Mouse (Mus musculus) embryonic facial prominence, embryonic 12.5 days (tissue): ENCODE results near the gene Eri3. TPM values are rescaled to one million over a fixed set of nuclear protein-coding genes. Genes with fewer than 3 reads are reported as not detected.

Experiments
- ATAC-seq: fragments of 200-750 bp; cut with Nextera tagmentation; 2 replicates; pipeline ENCODE4 v1.8.0; 2017; ENCODE audit not compliant: insufficient number of reproducible peaks, insufficient read depth, low FRiP score, low TSS enrichment
- H3K27ac ChIP-seq: fragments of 300-500 bp; sonication (generic); 2 replicates; pipeline ENCODE4 v1.5.1; 2016; ENCODE audit warnings: mild to moderate bottlenecking
- H3K27me3 ChIP-seq: fragments of 300-500 bp; sonication (generic); 2 replicates; pipeline ENCODE4 v1.6.1; 2016; ENCODE audit warnings: mild to moderate bottlenecking, moderate library complexity
- H3K36me3 ChIP-seq: fragments of 300-500 bp; sonication (generic); 2 replicates; pipeline ENCODE4 v1.6.1; 2016; ENCODE audit warnings: mild to moderate bottlenecking
- H3K4me1 ChIP-seq: fragments of 300-500 bp; sonication (generic); 2 replicates; pipeline ENCODE4 v1.6.1; 2016
- H3K4me2 ChIP-seq: fragments of 300-500 bp; sonication (generic); replicated peaks from 2 replicates; pipeline ENCODE4 v1.6.1; 2016; ENCODE audit warnings: mild to moderate bottlenecking, moderate library complexity
- H3K4me3 ChIP-seq: fragments of 300-500 bp; sonication (generic); 2 replicates; pipeline ENCODE4 v1.5.1; 2016; ENCODE audit warnings: mild to moderate bottlenecking
- H3K9ac ChIP-seq: fragments of 300-500 bp; sonication (generic); 2 replicates; pipeline ENCODE4 v1.6.1; 2016; ENCODE audit warnings: mild to moderate bottlenecking, moderate library complexity
- H3K9me3 ChIP-seq: fragments of 300-500 bp; sonication (generic); 2 replicates; pipeline ENCODE4 v1.6.1; 2016; ENCODE audit warnings: mild to moderate bottlenecking, moderate library complexity
- WGBS: fragments of 180-500 bp; shearing (Covaris S2); methylation state at CpG from one replicate; pipeline ENCODE4 v1.1.7; 2016; 5-methylcytosine and 5-hydroxymethylcytosine counted together
- polyA plus RNA-seq: library from polyadenylated mRNA; unstranded; fragments of >200 nt; fragmentation: Nextera tagmentation; extraction: Ambion mirVana; gene quantifications from 2 replicates; pipeline ENCODE4 v1.2.1, GENCODE M21; 2016

The Eri3 gene
- polyA plus RNA-seq, 1 experiment from 2014 or later, result 172 TPM

DNA sequence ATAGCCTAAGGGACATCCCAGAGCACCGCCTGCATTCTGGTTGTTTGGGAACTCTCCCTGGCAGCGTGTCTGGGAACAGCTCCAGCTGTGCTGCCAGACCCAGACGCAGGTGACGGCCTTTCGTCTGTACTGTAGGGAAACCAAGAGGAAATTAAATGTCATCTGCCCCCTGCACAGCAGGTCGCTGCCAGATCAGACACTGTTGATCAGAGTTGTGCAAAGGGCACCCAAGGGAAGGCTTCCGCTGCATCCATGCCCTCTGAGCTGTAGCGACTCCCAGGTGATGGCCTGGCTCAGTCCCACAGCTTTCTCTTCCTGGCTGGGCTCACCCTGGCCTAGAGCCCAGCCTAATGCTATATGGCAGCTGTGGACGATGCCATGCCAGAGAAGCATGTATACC lies 58.1 kb downstream of the Eri3 start:
- no peak for ATAC-seq
- Histone ChIP-seq H3K27ac (peak overlapping the region; percentile 37; the same call in 1 of the 2 replicates), H3K9me3 (no peaks in the 10 kb centered on the region), H3K36me3 (peaks cover 36% of the 10 kb centered on the region; the same call in 1 of the 2 replicates), H3K4me3 (no peak overlapping the region), H3K27me3 (no peaks in the 10 kb centered on the region), H3K4me2 (no peak overlapping the region), H3K9ac (no peak overlapping the region), H3K4me1 (peaks cover 37% of the 10 kb centered on the region)
- 68% methylated on average over 9 of the region's 9 CpGs for WGBS

DNA sequence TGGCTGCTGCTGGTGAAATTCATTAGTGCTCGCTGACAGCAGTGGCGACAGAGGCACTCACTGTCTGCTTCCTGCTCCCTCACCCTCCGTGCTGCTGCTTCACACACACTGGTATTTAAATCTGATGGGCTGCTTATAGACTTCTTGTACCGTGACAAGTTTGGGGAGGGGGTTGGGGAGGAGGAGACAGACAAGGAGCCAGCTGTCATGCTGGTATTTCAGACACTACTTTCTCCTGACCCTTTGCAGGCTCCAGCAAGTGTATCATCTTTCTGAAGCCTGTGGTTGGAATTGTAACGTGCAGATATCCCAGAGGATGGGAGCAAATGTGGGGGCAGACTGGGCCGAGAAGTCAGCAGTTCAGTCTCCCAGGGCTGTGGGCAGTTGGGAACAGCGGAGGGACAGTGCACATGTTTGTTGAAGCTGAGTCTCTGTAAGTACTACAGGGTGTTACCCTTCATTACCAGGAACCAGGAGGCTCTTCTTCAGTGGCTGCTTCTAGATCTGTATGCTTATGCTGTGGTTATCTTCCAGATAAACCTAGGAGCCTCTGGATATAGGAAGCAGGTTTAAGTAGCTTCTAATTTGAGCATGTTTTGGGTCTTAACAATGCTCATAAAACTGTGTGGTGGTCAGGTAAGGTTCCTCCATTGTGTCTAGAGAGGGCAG lies 59.3 kb downstream of the Eri3 start:
- WGBS, result 37% methylated on average over 7 of the region's 7 CpGs
- no peaks in the 10 kb centered on the region for H3K9me3 ChIP-seq
- H3K4me1 ChIP-seq, result peaks cover 37% of the 10 kb centered on the region
- H3K27me3 ChIP-seq, result no peaks in the 10 kb centered on the region
- H3K36me3 ChIP-seq, result peaks cover 39% of the 10 kb centered on the region; the same call in 1 of the 2 replicates
- ATAC-seq, result no peak; the same call in 1 of the 2 replicates
- H3K9ac ChIP-seq, result no peak overlapping the region
- no peak overlapping the region for H3K4me3 ChIP-seq
- H3K27ac ChIP-seq, result peak overlapping the region; percentile 37; the same call in 1 of the 2 replicates
- H3K4me2 ChIP-seq, result no peak overlapping the region

- Histone ChIP-seq H3K4me3 (no peak overlapping the region), H3K27me3 (no peaks in the 10 kb centered on the region), H3K9ac (no peak overlapping the region), H3K4me2 (no peak overlapping the region), H3K9me3 (no peaks in the 10 kb centered on the region), H3K4me1 (peaks cover 18% of the 10 kb centered on the region; the same call in 1 of the 2 replicates), H3K36me3 (peaks cover 45% of the 10 kb centered on the region), H3K27ac (no peak overlapping the region)
- ATAC-seq, result no peak
- 72% methylated on average over 4 of the region's 4 CpGs for WGBS
Observed at GRCm38 (mm10) chr4:117611385-117611784, 61.2 kb downstream of the Eri3 start.

- Histone ChIP-seq H3K9me3 (no peaks in the 10 kb centered on the region), H3K36me3 (peaks cover 50% of the 10 kb centered on the region), H3K27me3 (no peaks in the 10 kb centered on the region), H3K9ac (no peak overlapping the region), H3K27ac (no peak overlapping the region), H3K4me2 (no peak overlapping the region), H3K4me3 (no peak overlapping the region), H3K4me1 (peaks cover 17% of the 10 kb centered on the region; the same call in 1 of the 2 replicates)
- ATAC-seq, result no peak
- 77% methylated on average over 2 of the region's 2 CpGs for WGBS
Observed at GRCm38 (mm10) chr4:117611814-117612213, 61.6 kb downstream of the Eri3 start.

DNA sequence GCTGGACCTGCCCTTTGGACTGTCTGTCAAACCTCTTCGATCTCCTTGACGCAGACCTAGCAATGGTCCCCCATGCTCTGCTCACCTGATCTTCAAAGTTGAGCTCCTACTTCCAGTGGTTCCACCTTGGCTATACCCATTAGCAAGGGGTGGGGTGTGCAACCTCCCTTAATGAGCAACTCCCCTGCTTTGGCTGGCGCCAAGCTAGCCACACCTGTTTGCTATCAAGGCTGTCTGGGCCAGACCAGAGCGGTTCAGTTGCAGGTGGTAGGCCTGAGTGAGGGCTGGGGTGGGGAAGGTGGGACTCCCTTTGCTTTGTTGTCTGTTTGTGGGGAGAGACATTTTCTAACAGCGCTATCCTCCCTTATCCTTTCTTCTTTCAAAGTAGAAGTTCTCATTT lies 62.5 kb downstream of the Eri3 start:
- no peak for ATAC-seq
- Histone ChIP-seq H3K4me3 (no peak overlapping the region), H3K36me3 (peaks cover 49% of the 10 kb centered on the region), H3K9me3 (no peaks in the 10 kb centered on the region), H3K4me2 (no peak overlapping the region), H3K9ac (no peak overlapping the region), H3K4me1 (peaks cover 17% of the 10 kb centered on the region; the same call in 1 of the 2 replicates), H3K27me3 (no peaks in the 10 kb centered on the region), H3K27ac (no peak overlapping the region)
- WGBS, result 87% methylated on average over 5 of the region's 5 CpGs

- H3K9ac ChIP-seq, result no peak overlapping the region
Observed at GRCm38 (mm10) chr4:117613153-117613773, 63.1 kb downstream of the Eri3 start.

GRCm38 (mm10) chr4:117616600-117616999 lies 66.4 kb downstream of the Eri3 start:
- Histone ChIP-seq H3K4me2 (no peak overlapping the region), H3K9ac (no peak overlapping the region), H3K36me3 (peaks cover 37% of the 10 kb centered on the region), H3K4me1 (no peaks in the 10 kb centered on the region), H3K27ac (no peak overlapping the region), H3K4me3 (no peak overlapping the region), H3K9me3 (no peaks in the 10 kb centered on the region), H3K27me3 (no peaks in the 10 kb centered on the region)
- no peak for ATAC-seq
- 92% methylated on average over 4 of the region's 4 CpGs for WGBS

More at GRCm38 (mm10) chr4:117613153-117613773, 63.1 kb downstream of the Eri3 start:
- peaks cover 46% of the 10 kb centered on the region for H3K36me3 ChIP-seq
- H3K4me2 ChIP-seq, result no peak overlapping the region
- WGBS, result 94% methylated on average over 4 of the region's 4 CpGs
- H3K27me3 ChIP-seq, result no peaks in the 10 kb centered on the region
- H3K4me1 ChIP-seq, result peaks cover 15% of the 10 kb centered on the region; the same call in 1 of the 2 replicates
- H3K27ac ChIP-seq, result no peak overlapping the region
- H3K4me3 ChIP-seq, result no peak overlapping the region
- no peak for ATAC-seq
- H3K9me3 ChIP-seq, result no peaks in the 10 kb centered on the region

- Histone ChIP-seq H3K36me3 (peaks cover 19% of the 10 kb centered on the region), H3K4me2 (no peak overlapping the region), H3K27me3 (no peaks in the 10 kb centered on the region), H3K4me1 (no peaks in the 10 kb centered on the region), H3K4me3 (no peak overlapping the region), H3K9ac (no peak overlapping the region), H3K9me3 (no peaks in the 10 kb centered on the region), H3K27ac (no peak overlapping the region)
- ATAC-seq, result no peak
- 92% methylated on average over 5 of the region's 5 CpGs for WGBS
Observed at GRCm38 (mm10) chr4:117622270-117622669, 72.1 kb downstream of the Eri3 start.

GRCm38 (mm10) chr4:117623025-117623424 lies 72.9 kb downstream of the Eri3 start:
- 69% methylated on average over 2 of the region's 2 CpGs for WGBS

DNA sequence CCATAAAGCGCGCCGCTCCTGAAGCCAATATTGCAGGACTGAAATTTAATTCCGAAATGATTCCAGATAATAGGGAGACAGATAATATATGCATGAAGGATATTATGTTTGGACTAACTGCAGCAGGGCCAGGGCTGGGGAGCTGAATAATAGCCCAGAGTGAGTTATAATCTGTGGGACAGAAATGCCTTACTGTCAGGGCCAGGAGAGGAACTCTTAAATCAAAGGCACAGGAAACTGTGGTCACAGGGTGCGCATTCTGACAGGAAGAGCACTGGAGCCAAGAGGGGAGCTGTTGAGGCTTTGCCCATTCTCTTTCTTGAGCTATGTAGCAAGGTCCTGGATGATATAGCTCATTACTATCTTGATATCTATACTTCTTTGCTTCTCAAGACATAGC lies 74.5 kb downstream of the Eri3 start:
- Histone ChIP-seq H3K27ac (no peak overlapping the region), H3K9me3 (no peaks in the 10 kb centered on the region)
- WGBS, result 92% methylated on average over 5 of the region's 5 CpGs

More at GRCm38 (mm10) chr4:117623025-117623424, 72.9 kb downstream of the Eri3 start:
- H3K9ac ChIP-seq, result no peak overlapping the region
- H3K4me3 ChIP-seq, result no peak overlapping the region
- no peak overlapping the region for H3K4me2 ChIP-seq
- ATAC-seq, result no peak
- H3K36me3 ChIP-seq, result peaks cover 19% of the 10 kb centered on the region
- H3K27ac ChIP-seq, result no peak overlapping the region
- no peaks in the 10 kb centered on the region for H3K27me3 ChIP-seq
- no peaks in the 10 kb centered on the region for H3K4me1 ChIP-seq
- H3K9me3 ChIP-seq, result no peaks in the 10 kb centered on the region

DNA sequence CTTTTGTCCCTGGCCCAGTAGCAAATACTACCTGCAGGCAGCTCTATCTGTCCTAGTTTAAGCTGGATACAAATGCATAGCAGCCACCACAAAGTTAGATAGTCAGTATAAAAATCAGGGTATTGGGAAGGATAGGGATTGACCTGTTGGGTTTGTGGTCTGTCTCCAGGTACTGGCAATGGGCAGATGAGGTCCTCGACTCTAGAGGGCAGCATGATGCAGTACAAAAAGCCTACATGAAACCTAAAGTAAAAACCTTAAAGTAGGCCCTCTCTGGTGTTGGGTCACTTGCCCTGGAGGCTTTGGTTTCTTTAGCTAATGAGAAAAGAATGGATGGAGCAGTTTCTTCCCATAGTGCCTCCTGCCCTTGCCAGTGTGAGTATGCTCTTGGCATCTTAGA lies 78.3 kb downstream of the Eri3 start:
- Histone ChIP-seq H3K9me3 (no peaks in the 10 kb centered on the region), H3K4me1 (no peaks in the 10 kb centered on the region), H3K9ac (no peak overlapping the region), H3K27ac (no peak overlapping the region), H3K4me3 (no peak overlapping the region), H3K36me3 (peaks cover 5% of the 10 kb centered on the region), H3K27me3 (no peaks in the 10 kb centered on the region), H3K4me2 (no peak overlapping the region)
- 35% methylated on average over 1 of the region's 1 CpGs for WGBS
- no peak for ATAC-seq

More for the DNA sequence above, 74.5 kb downstream of the Eri3 start:
- Histone ChIP-seq H3K9ac (no peak overlapping the region), H3K4me2 (no peak overlapping the region), H3K27me3 (no peaks in the 10 kb centered on the region), H3K4me3 (no peak overlapping the region), H3K4me1 (no peaks in the 10 kb centered on the region), H3K36me3 (peaks cover 12% of the 10 kb centered on the region)
- no peak for ATAC-seq
